Mouse (Mus musculus) bone marrow, adult 2 months (tissue): ENCODE measurements around the gene Gm15217. TPM values are rescaled to one million over a fixed set of nuclear protein-coding genes. Genes with fewer than 3 reads are reported as not detected.

Experiments
- H3K27ac ChIP-seq: fragments of 200-500 bp; 2 replicates; pipeline ENCODE4 v1.5.1; 2012; ENCODE audit warnings: low read depth, mild to moderate bottlenecking, control low read depth, inconsistent platforms, low read length; ENCODE audit not compliant: control insufficient read depth, poor library complexity, insufficient read depth
- H3K4me1 ChIP-seq: fragments of 200-500 bp; 2 replicates; pipeline ENCODE4 v1.6.1; 2011; ENCODE audit warnings: low read length; ENCODE audit not compliant: control insufficient read depth, insufficient read depth
- H3K4me3 ChIP-seq: fragments of 200-500 bp; replicated peaks from 2 replicates; pipeline ENCODE3; 2011; ENCODE audit warnings: mild to moderate bottlenecking, low read depth, low read length, control low read depth; ENCODE audit not compliant: control insufficient read depth
- CTCF ChIP-seq: fragments of 200-500 bp; IDR thresholded peaks from 2 replicates; pipeline ENCODE4 v1.5.1; 2011; ENCODE audit warnings: low read length, control low read depth; ENCODE audit not compliant: control insufficient read depth, insufficient read depth
- POLR2A ChIP-seq: fragments of 200-500 bp; IDR thresholded peaks from 2 replicates; pipeline ENCODE4 v1.6.1; 2011; ENCODE audit warnings: low read depth, mild to moderate bottlenecking, control low read depth, low read length, borderline replicate concordance; ENCODE audit not compliant: control insufficient read depth
- WGBS: fragments of 180-500 bp; shearing (Covaris S2); methylation state at CpG from one replicate; pipeline ENCODE4 v1.1.7; 2018; 5-methylcytosine and 5-hydroxymethylcytosine counted together
- polyA plus RNA-seq: library from polyadenylated mRNA; stranded (reverse); fragments of >200 nt; gene quantifications from 2 replicates; pipeline ENCODE4 v1.2.4, GENCODE M21; 2011; ENCODE audit warnings: low replicate concordance; ENCODE audit not compliant: missing spikeins, insufficient read depth, insufficient read length

Gene Gm15217
- polyA plus RNA-seq = not detected in 2 replicates

- 88% methylated on average over 12 of the region's 12 CpGs for WGBS
Observed at GRCm38 (mm10) chr14:46379285-46379684, at the start of gene Gm15217. Gm15217 (plus strand) TSS chr14:46379414.

GRCm38 (mm10) chr14:46333421-46334237 lies 45.6 kb upstream of the Gm15217 start:
- Histone ChIP-seq H3K4me1 (no peaks in the 10 kb centered on the region), H3K27ac (no peak overlapping the region), H3K4me3 (no peak overlapping the region)
- TF ChIP-seq POLR2A (no peak), CTCF (no peak)
- WGBS = 76% methylated on average over 8 of the region's 8 CpGs

More at GRCm38 (mm10) chr14:46379285-46379684, at the start of gene Gm15217:
- Histone ChIP-seq H3K4me3 (no peak within 1 kb of the TSS), H3K4me1 (no peaks in the 10 kb centered on the region), H3K27ac (no peak within 1 kb of the TSS)
- TF ChIP-seq CTCF (no peak), POLR2A (no peak)

- H3K27ac ChIP-seq = no peak overlapping the region
- TF ChIP-seq CTCF (no peak), POLR2A (no peak)
- WGBS = 85% methylated on average over 11 of the region's 11 CpGs
- no peak overlapping the region for H3K4me3 ChIP-seq
- no peaks in the 10 kb centered on the region for H3K4me1 ChIP-seq
Observed at GRCm38 (mm10) chr14:46338801-46339200, 40.4 kb upstream of the Gm15217 start.

GRCm38 (mm10) chr14:46344750-46345149 lies 34.5 kb upstream of the Gm15217 start:
- TF ChIP-seq CTCF (no peak), POLR2A (no peak)
- Histone ChIP-seq H3K4me1 (no peaks in the 10 kb centered on the region), H3K27ac (no peak overlapping the region), H3K4me3 (no peak overlapping the region)

- WGBS = 75% methylated on average over 7 of the region's 7 CpGs
- no peak overlapping the region for H3K27ac ChIP-seq
- TF ChIP-seq CTCF (no peak), POLR2A (no peak)
- H3K4me1 ChIP-seq = no peaks in the 10 kb centered on the region
- no peak overlapping the region for H3K4me3 ChIP-seq
Observed at GRCm38 (mm10) chr14:46357286-46357685, 21.9 kb upstream of the Gm15217 start.

GRCm38 (mm10) chr14:46357696-46358095 lies 21.5 kb upstream of the Gm15217 start:
- Histone ChIP-seq H3K27ac (no peak overlapping the region), H3K4me3 (no peak overlapping the region), H3K4me1 (no peaks in the 10 kb centered on the region)
- WGBS = 62% methylated on average over 8 of the region's 8 CpGs
- TF ChIP-seq CTCF (no peak), POLR2A (no peak)

GRCm38 (mm10) chr14:46363209-46363608 lies 16.0 kb upstream of the Gm15217 start:
- WGBS = 39% methylated on average over 10 of the region's 10 CpGs
- TF ChIP-seq CTCF = no peak
- no peak for TF ChIP-seq POLR2A
- H3K27ac ChIP-seq = no peak overlapping the region
- no peak overlapping the region for H3K4me3 ChIP-seq
- no peaks in the 10 kb centered on the region for H3K4me1 ChIP-seq

- WGBS = 74% methylated on average over 9 of the region's 9 CpGs
- Histone ChIP-seq H3K4me3 (no peak overlapping the region), H3K4me1 (no peaks in the 10 kb centered on the region), H3K27ac (no peak overlapping the region)
- TF ChIP-seq POLR2A (no peak), CTCF (no peak)
Observed at GRCm38 (mm10) chr14:46372452-46372851, 6.8 kb upstream of the Gm15217 start.

GRCm38 (mm10) chr14:46375796-46376195 lies 3.4 kb upstream of the Gm15217 start:
- WGBS = 23% methylated on average over 5 of the region's 5 CpGs
- Histone ChIP-seq H3K27ac (no peak overlapping the region), H3K4me3 (no peak overlapping the region), H3K4me1 (no peaks in the 10 kb centered on the region)
- no peak for TF ChIP-seq CTCF
- TF ChIP-seq POLR2A = no peak

GRCm38 (mm10) chr14:46380286-46380721 lies 1.1 kb downstream of the Gm15217 start:
- Histone ChIP-seq H3K4me1 (no peaks in the 10 kb centered on the region), H3K27ac (no peak overlapping the region), H3K4me3 (no peak overlapping the region)
- TF ChIP-seq POLR2A (no peak), CTCF (no peak)
- WGBS = 15% methylated on average over 31 of the region's 31 CpGs
